Mouse (Mus musculus) forebrain, embryonic 11.5 days (tissue): Measurements from ENCODE around the gene Terb1. TPM values are rescaled to one million over a fixed set of nuclear protein-coding genes. Genes with fewer than 3 reads are reported as not detected.
A peak's percentile ranks its signal among the peaks of the same experiment; 100 is the strongest.

Experiments used
- ATAC-seq: fragments of 200-750 bp; cut with Nextera tagmentation; replicated peaks from 2 replicates; pipeline ENCODE4 v1.8.0; 2017; ENCODE audit warnings: moderate TSS enrichment; ENCODE audit not compliant: low FRiP score
- DNase-seq: peaks from one replicate; pipeline ENCODE4 v3.0.0-alpha.2; 2017; ENCODE audit warnings: low spot score
- H3K27ac ChIP-seq: fragments of 300-500 bp; sonication (generic); 2 replicates; pipeline ENCODE4 v1.5.1; 2014; ENCODE audit warnings: low read depth, low read length
- H3K27me3 ChIP-seq: fragments of 300-500 bp; sonication (generic); 2 replicates; pipeline ENCODE4 v1.6.1; 2014; ENCODE audit warnings: mild to moderate bottlenecking, low read length, mixed read lengths; ENCODE audit not compliant: control insufficient read depth, insufficient read depth
- H3K36me3 ChIP-seq: fragments of 300-500 bp; sonication (generic); 2 replicates; pipeline ENCODE4 v1.6.1; 2014; ENCODE audit warnings: mild to moderate bottlenecking, low read length, moderate library complexity, mixed read lengths; ENCODE audit not compliant: control insufficient read depth, insufficient read depth
- H3K4me1 ChIP-seq: fragments of 300-500 bp; sonication (generic); replicated peaks from 2 replicates; pipeline ENCODE4 v1.6.1; 2014; ENCODE audit warnings: low read length, mixed read lengths; ENCODE audit not compliant: control insufficient read depth, insufficient read depth
- H3K4me2 ChIP-seq: fragments of 300-500 bp; sonication (generic); 2 replicates; pipeline ENCODE4 v1.6.1; 2014; ENCODE audit warnings: low read depth, mild to moderate bottlenecking, low read length, moderate library complexity, mixed read lengths; ENCODE audit not compliant: severe bottlenecking
- H3K4me3 ChIP-seq: fragments of 300-500 bp; sonication (generic); 2 replicates; pipeline ENCODE4 v1.5.1; 2014; ENCODE audit warnings: low read depth, low read length
- H3K9ac ChIP-seq: fragments of 300-500 bp; sonication (generic); 2 replicates; pipeline ENCODE4 v1.6.1; 2014; ENCODE audit warnings: low read length
- H3K9me3 ChIP-seq: fragments of 300-500 bp; sonication (generic); 2 replicates; pipeline ENCODE4 v1.6.1; 2016; ENCODE audit warnings: low read length, mixed read lengths; ENCODE audit not compliant: control insufficient read depth
- WGBS: fragments of 180-500 bp; shearing (Covaris S2); extraction: QIAGEN DNeasy Blood & Tissue Kit; methylation state at CpG from one replicate; pipeline ENCODE4 v1.1.7; 2014; 5-methylcytosine and 5-hydroxymethylcytosine counted together
- polyA plus RNA-seq: library from polyadenylated mRNA; unstranded; fragments of >200 nt; fragmentation: Nextera tagmentation; extraction: Ambion mirVana; gene quantifications from 2 replicates; pipeline ENCODE4 v1.2.1, GENCODE M21; 2014

Terb1 gene
- polyA plus RNA-seq, 1 experiment from 2014 or later: 0.15 TPM

DNA sequence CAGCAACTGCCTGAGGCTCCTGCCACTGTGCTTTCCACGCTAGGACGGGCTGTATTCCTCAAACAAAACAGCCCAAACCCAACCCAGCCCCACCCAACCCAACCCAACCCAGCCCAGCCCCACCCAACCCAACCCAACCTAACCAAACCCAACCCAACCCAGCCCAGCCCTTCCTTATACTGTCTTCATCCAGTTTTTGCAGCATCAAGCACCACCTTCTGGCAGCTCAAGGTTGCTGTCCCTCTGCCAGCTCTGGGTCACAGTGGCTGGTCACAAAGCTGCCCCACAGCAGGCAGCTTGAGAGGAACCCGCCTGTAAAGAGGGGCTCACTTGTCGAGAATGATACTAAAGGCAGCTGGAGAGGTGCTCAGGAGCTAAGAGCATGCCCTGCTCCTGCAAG lies 75.4 kb downstream of the Terb1 start:
- WGBS: 83% methylated on average over 4 of the region's 4 CpGs
- no peak overlapping the region for H3K4me3 ChIP-seq
- no peak for ATAC-seq
- H3K9ac ChIP-seq: no peak overlapping the region
- no peak overlapping the region for H3K27ac ChIP-seq
- peaks cover 25% of the 10 kb centered on the region for H3K36me3 ChIP-seq
- no peaks in the 10 kb centered on the region for H3K9me3 ChIP-seq
- no peaks in the 10 kb centered on the region for H3K27me3 ChIP-seq
- H3K4me2 ChIP-seq: no peak overlapping the region
- DNase-seq: no peak
- no peaks in the 10 kb centered on the region for H3K4me1 ChIP-seq

DNA sequence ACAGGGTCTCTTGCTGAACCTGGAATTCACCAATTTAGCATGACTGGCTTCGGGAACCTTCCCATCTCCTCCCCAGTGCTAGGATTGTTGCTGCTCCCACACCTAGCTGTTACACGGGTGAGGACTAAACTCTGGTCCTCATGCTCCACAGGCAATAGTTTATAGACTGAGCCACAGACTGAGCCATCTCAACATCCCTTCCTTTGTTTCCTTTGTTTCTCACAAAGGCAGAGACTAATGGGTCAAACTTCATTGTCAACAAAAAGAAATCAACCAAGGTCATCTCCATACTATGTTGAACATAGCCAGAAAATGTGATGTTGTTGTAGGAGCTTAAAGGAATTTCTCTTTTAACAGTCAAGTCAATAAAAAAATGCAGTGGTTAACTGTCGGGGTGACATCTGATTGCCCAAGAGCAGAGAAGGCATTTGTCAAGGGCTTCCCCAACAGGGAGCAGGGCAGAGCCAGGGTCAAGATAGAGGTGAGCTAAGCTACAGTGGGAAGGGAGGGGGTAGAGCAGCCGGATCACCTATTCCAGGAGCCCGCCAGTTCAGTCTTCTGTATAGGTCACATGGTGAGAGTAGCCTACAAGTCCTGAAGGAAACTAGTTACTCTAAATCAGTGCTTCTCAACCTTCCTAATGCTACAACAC lies 76.4 kb downstream of the Terb1 start:
- Histone ChIP-seq H3K4me2 (no peak overlapping the region), H3K4me3 (no peak overlapping the region), H3K27me3 (no peaks in the 10 kb centered on the region), H3K36me3 (peaks cover 22% of the 10 kb centered on the region), H3K4me1 (no peaks in the 10 kb centered on the region), H3K27ac (no peak overlapping the region), H3K9ac (no peak overlapping the region), H3K9me3 (no peaks in the 10 kb centered on the region)
- ATAC-seq (no peak), DNase-seq (no peak)
- 88% methylated on average over 5 of the region's 5 CpGs for WGBS

DNA sequence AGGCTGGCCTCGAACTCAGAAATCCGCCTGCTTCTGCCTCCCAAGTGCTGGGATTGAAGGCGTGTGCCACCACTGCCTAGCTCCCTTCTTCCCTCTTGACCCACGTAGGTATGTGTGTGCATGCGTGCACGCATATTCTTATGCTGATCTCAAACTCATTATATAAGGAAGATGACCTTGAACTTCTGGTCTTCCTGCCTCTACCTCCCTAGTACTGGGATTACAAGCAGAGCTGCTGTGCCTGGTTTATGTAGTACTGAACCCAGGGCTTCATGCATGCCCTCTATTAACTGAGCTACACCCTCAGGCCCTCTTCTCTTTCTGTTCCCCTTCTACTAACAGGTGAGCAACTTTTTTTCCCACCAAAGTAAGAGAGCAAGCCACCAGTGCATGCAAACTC lies 77.1 kb downstream of the Terb1 start:
- no peaks in the 10 kb centered on the region for H3K27me3 ChIP-seq
- H3K4me3 ChIP-seq: no peak overlapping the region
- peaks cover 19% of the 10 kb centered on the region for H3K36me3 ChIP-seq
- H3K4me1 ChIP-seq: no peaks in the 10 kb centered on the region
- 94% methylated on average over 6 of the region's 6 CpGs for WGBS
- H3K9ac ChIP-seq: no peak overlapping the region
- no peak overlapping the region for H3K4me2 ChIP-seq
- DNase-seq: no peak
- H3K27ac ChIP-seq: no peak overlapping the region
- no peak for ATAC-seq
- H3K9me3 ChIP-seq: no peaks in the 10 kb centered on the region

DNA sequence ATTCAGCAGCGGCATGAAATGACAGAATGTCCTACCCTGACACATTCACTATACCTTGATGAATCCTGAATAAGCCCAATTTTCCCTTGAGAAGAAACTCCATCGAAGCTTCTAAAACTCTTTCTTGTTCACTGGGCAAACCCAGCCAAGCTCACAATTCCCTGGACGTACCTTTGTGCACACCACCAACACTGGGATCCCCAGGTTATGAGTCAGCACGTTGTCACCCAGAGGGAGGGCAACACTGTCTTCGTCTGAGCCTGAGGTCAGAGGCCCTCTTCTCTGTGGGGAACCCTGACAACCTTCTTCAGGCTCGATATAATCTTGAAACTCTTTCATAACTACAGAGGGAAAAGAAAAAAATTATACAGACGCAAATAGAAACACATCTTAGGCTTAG lies 79.5 kb downstream of the Terb1 start:
- Histone ChIP-seq H3K4me3 (no peak overlapping the region), H3K4me1 (no peaks in the 10 kb centered on the region), H3K27ac (no peak overlapping the region), H3K27me3 (no peaks in the 10 kb centered on the region), H3K36me3 (peaks cover 24% of the 10 kb centered on the region; the same call in 1 of the 2 replicates), H3K9ac (no peak overlapping the region), H3K4me2 (no peak overlapping the region), H3K9me3 (no peaks in the 10 kb centered on the region)
- DNase-seq (no peak), ATAC-seq (no peak)
- 90% methylated on average over 7 of the region's 7 CpGs for WGBS

DNA sequence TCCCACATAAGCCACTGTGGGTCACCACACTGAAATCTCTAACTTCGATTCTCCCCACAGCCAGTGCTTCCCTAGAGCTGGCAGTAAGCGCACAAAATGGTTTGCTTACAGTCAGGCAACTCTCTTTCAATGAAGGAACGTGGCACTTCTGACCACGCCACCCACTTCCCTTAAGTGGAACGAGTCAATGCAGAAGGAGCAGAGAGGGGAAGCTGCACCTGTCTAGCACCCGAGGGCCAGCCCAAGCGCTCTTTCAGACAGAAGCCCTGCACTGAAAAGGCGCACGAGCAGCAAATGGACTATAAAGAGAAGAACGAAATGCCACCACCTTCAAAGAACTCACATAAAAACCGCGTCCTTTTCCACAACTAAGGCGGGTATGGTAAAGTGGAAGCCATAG lies 82.0 kb downstream of the Terb1 start:
- ATAC-seq (no peak), DNase-seq (peak; percentile 47)
- H3K4me2 ChIP-seq: no peak overlapping the region
- peaks cover 24% of the 10 kb centered on the region; the same call in 1 of the 2 replicates for H3K36me3 ChIP-seq
- WGBS: 95% methylated on average over 13 of the region's 13 CpGs
- H3K27me3 ChIP-seq: no peaks in the 10 kb centered on the region
- no peak overlapping the region for H3K27ac ChIP-seq
- no peaks in the 10 kb centered on the region for H3K9me3 ChIP-seq
- no peak overlapping the region for H3K4me3 ChIP-seq
- no peaks in the 10 kb centered on the region for H3K4me1 ChIP-seq
- H3K9ac ChIP-seq: no peak overlapping the region

DNA sequence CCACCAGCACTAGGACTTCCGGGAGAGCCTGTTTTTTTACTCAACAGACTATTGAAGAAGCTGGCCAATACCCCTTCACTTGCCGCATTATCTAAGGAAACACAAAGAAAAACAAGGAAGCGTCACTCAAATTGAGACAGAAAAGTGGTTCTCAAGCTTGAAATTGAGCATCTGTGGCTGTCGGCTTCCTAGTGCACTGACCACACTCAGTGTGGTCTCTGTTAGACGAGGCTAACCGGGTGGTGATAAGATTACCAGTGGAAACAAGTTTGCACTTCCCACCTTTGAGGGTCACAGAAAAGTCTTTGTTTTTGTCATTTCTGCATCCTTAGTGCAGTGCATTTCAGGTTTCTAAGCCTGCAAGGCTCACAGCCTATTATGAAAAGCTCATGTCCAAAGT lies 87.4 kb downstream of the Terb1 start:
- no peak for ATAC-seq
- WGBS: 94% methylated on average over 6 of the region's 6 CpGs

DNA sequence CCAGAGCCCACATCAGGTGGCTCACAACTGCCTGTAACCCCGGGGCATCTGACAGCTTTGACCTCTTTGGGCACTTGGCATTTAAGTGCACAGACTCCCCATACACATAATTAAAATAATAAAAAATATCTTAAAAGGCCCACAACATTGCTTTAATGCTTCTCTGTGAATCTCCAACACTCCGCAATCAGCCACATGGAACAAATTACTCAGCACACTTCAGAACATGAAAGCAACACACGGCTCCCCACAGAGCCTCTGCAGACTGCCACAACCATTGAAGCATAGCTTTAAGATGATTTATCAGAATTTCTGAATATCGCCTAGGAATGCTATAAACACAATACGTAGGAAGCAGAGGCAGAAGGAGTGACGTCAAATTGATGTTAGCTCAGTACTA lies 93.7 kb downstream of the Terb1 start:
- no peaks in the 10 kb centered on the region for H3K27me3 ChIP-seq
- no peaks in the 10 kb centered on the region for H3K9me3 ChIP-seq
- ATAC-seq: no peak
- no peak overlapping the region for H3K4me3 ChIP-seq
- no peak overlapping the region for H3K27ac ChIP-seq
- H3K4me2 ChIP-seq: no peak overlapping the region
- H3K36me3 ChIP-seq: peaks cover 17% of the 10 kb centered on the region
- H3K9ac ChIP-seq: no peak overlapping the region
- H3K4me1 ChIP-seq: no peaks in the 10 kb centered on the region
- WGBS: 90% methylated on average over 6 of the region's 6 CpGs
- DNase-seq: no peak

More for the DNA sequence above, 87.4 kb downstream of the Terb1 start:
- H3K27ac ChIP-seq: no peak overlapping the region
- no peaks in the 10 kb centered on the region for H3K9me3 ChIP-seq
- H3K4me1 ChIP-seq: no peaks in the 10 kb centered on the region
- H3K4me2 ChIP-seq: no peak overlapping the region
- DNase-seq: no peak
- H3K4me3 ChIP-seq: no peak overlapping the region
- H3K9ac ChIP-seq: no peak overlapping the region
- peaks cover 30% of the 10 kb centered on the region for H3K36me3 ChIP-seq
- no peaks in the 10 kb centered on the region for H3K27me3 ChIP-seq

DNA sequence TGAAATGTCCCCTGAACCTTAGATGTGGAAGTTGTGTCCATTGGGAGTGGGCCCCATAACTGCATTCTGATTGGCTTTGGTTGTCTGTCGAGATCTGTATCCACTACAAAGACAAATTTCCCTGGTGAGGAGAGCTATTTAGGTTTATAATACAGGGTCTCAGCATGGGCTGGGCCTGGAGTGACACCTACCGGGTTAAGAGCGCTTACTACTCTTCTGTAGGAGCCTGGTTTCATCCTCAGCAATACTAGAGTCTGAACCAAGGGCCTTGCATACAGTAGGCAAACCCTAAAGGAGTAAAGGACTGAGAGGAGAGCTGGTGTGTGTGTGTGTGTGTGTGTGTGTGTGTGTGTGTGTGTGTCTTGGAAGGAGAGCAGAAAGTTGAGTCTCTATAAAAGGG lies 95.5 kb downstream of the Terb1 start:
- H3K9me3 ChIP-seq: no peaks in the 10 kb centered on the region
- peaks cover 10% of the 10 kb centered on the region; the same call in 1 of the 2 replicates for H3K36me3 ChIP-seq
- H3K4me2 ChIP-seq: no peak overlapping the region
- no peak for DNase-seq
- H3K9ac ChIP-seq: no peak overlapping the region
- ATAC-seq: no peak
- no peaks in the 10 kb centered on the region for H3K4me1 ChIP-seq
- H3K4me3 ChIP-seq: no peak overlapping the region
- whole genome bisulfite sequencing: 59% methylated on average over 3 of the region's 3 CpGs
- H3K27ac ChIP-seq: no peak overlapping the region
- H3K27me3 ChIP-seq: no peaks in the 10 kb centered on the region

DNA sequence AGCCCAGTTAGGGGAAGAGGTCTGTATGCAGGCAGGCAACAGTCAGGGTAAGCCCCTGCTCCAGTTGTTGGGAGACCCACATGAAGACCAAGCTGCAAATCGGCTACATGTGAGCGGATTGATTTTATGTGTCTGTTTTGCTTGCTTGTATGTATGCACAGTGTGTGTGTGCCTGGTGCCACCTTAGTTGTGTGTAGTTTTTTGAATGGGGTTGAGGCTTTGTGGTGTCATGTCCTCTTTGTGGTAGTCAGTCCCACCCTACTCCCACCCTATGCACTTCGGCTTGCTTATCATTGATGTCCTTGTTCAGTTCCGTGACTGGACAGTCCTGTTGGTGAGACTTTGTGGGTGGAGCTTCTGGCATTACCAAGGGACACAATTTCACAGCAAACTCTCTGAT lies 95.9 kb downstream of the Terb1 start:
- DNase-seq (no peak), ATAC-seq (no peak)
- H3K4me1 ChIP-seq: no peaks in the 10 kb centered on the region
- H3K36me3 ChIP-seq: peaks cover 10% of the 10 kb centered on the region; the same call in 1 of the 2 replicates
- H3K4me2 ChIP-seq: no peak overlapping the region
- H3K9me3 ChIP-seq: no peaks in the 10 kb centered on the region
- 93% methylated on average over 4 of the region's 4 CpGs for WGBS
- H3K4me3 ChIP-seq: no peak overlapping the region
- H3K27ac ChIP-seq: no peak overlapping the region
- H3K27me3 ChIP-seq: no peaks in the 10 kb centered on the region
- no peak overlapping the region for H3K9ac ChIP-seq
